Mouse (Mus musculus): ENCODE measurements around the gene Psen2.

Gene Psen2

GRCm38 (mm10) chr1:180274725-180275308 lies 11.6 kb upstream of the Psen2 start:
- DNase-seq = no peak

DNA sequence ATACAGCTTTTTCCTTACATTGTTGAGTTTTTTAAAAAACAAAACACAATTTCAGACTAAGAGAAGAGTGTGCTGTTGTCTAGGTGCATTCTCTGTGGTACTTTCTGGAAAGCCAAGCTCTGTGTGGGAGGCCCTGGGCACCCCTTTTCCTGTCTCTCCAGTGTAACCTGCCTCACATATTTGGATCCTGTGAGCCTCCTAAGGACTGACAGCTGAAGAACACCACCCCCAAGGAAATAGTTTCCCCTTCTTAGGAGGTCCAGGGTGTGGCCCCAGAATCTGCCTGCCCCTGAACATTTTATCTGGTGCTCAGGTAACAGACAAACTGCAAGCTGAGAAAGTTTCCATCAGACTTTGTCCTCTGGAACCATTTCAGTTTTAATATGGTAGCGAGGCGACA lies 5.8 kb upstream of the Psen2 start:
- no peak for DNase-seq

DNA sequence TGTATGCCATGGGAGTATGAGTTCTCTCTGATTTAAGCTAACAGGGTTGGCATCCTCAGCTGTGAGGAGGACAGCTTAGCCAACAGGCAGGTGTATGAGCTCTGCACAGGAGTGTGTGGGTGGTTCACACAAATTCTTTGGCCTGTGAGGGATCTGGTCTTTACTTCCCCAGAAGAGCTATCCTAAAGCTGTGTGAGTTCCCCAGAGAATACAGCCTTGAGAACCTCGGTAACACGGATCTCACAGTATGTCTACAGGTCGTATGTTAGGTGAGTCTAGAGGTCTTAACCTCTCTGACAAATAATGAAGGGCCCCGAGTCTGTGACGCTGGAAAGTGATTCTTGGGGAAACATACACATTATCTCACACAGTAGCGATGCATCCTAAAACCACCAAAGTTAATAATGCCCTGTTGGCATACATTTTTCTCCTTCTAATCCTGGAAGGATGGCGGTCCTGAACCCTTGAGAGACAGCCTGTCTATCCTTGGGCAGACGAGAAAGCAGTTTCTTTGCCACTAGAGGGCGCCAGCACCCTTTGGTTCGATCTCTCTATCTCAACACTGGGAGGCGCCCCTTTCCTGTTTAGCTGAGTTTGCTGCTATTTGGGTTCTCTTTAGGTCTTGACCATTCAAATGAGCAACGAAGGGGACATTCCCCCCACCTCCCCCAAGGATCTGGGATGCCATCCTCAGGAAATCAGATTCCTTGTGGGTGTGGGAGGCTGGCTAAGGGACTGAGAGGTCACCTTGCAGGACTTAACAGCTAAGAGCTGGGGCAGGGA lies 5.2 kb upstream of the Psen2 start:
- peak; percentile 95 for DNase-seq

GRCm38 (mm10) chr1:180267151-180267550 lies 3.9 kb upstream of the Psen2 start:
- DNase-seq = no peak

DNA sequence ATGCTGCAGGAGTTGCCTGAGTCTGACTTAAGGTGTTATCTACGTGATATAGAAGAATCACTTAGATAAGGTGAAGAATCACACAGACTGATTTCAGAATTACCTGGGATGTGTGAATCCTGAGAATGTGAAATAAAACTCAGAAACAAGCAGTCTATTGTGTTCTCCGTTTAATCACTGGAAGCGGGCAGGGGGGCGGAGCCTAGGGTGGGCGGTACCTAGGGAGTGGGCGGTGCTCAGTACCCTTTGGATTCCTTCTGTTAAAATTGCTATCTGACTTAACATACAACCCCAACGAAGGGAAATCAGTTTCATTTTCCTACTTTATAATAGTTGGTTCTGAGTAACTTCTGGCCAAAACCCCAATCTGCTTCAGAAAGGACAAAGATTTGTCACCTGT lies 2.2 kb upstream of the Psen2 start:
- DNase-seq = no peak

DNA sequence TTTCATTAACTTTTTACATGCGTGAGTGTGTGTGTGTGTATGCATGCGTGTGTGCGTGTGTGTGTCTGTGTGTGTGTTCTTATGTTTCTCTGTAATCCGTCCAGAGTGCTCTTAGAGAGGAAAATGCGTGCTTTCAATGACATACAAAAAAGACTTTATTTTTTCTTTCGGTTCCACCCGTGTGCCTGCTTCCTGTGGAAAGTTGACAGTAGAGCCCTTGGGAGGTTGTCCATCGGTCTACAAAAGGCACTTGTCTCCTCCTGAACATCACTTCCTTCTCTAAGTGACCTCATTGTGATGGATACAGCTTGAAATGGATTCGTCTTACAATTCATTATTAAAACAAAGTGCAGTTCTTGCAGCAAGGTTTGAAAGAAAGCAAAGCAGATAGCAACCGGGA lies 1.6 kb upstream of the Psen2 start:
- no peak for DNase-seq

DNA sequence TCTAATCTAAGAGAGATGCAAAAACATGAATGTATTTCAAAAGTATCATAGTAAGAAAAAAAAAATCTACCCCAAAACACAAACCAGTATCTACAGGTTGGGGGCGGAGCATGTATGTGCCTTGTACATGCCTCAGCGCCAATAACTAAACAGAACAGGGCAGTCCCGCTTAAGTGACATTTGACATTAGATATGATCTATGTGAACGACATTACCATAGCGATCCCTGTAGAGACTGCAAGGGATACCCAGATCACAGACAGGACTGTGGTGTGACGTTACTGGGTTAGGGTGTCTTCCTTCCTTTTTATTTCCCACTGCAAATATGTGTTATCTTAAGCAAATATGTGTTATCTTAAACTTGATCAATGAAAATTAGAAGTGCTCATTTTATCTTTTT lies 1.2 kb upstream of the Psen2 start:
- no peak for DNase-seq

GRCm38 (mm10) chr1:180261857-180262570 lies 1.2 kb downstream of the Psen2 start:
- no peak for DNase-seq

- no peak for DNase-seq
Measured at GRCm38 (mm10) chr1:180261415-180261814, 1.8 kb downstream of the Psen2 start.

GRCm38 (mm10) chr1:180260886-180261285 lies 2.4 kb downstream of the Psen2 start:
- no peak for DNase-seq

DNA sequence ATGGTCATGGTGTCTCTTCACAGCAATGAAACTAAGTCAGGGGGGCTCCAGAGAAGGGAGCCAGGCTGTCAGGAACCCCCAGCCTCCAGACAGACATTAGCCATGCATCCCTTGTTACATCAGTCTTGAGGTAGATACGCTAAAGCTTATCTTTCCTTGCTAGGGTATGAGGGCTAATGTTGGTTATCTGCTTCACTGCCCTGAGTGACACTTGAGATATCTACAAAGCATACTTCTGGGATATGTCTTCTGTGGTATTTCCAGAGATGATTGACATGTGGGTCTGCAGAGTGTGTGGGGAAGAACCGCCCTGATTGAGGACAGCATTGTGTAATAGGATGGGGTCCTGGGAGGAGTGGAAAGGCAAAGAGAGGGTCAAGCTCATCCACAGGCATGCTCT lies 3.5 kb downstream of the Psen2 start:
- DNase-seq = no peak

- no peak for DNase-seq
Measured at GRCm38 (mm10) chr1:180257446-180257845, 5.8 kb downstream of the Psen2 start.

- no peak for DNase-seq
Measured at GRCm38 (mm10) chr1:180256866-180257265, 6.4 kb downstream of the Psen2 start.

GRCm38 (mm10) chr1:180256138-180256674 lies 7.0 kb downstream of the Psen2 start:
- DNase-seq = peak; percentile 94

- DNase-seq = peak; percentile 46
Measured at GRCm38 (mm10) chr1:180255294-180256117, 7.7 kb downstream of the Psen2 start.

- no peak for DNase-seq
Measured at GRCm38 (mm10) chr1:180254316-180254715, 8.9 kb downstream of the Psen2 start.

- DNase-seq = no peak
Measured at GRCm38 (mm10) chr1:180252656-180253190, 10.5 kb downstream of the Psen2 start.

GRCm38 (mm10) chr1:180251176-180252048 lies 11.8 kb downstream of the Psen2 start:
- DNase-seq = no peak

GRCm38 (mm10) chr1:180250441-180250830 lies 12.8 kb downstream of the Psen2 start:
- no peak for DNase-seq

- peak; percentile 48 for DNase-seq
Measured at GRCm38 (mm10) chr1:180249666-180250440, 13.4 kb downstream of the Psen2 start.

All from right cerebral cortex, postnatal 4 days (tissue).